Mouse (Mus musculus): Measurements from ENCODE around the gene Med27. TPM values are rescaled to one million over a fixed set of nuclear protein-coding genes. Genes with fewer than 3 reads are reported as not detected.
A peak's percentile ranks its signal among the peaks of the same experiment; 100 is the strongest.

The Med27 gene
- polyA plus RNA-seq, 1 experiment from 2014 or later: 53.8 TPM

GRCm38 (mm10) chr2:29403799-29404530 lies 57.3 kb downstream of the Med27 start:
- no peaks in the 10 kb centered on the region for H3K9me3 ChIP-seq
- WGBS: 72% methylated on average over 9 of the region's 9 CpGs
- DNase-seq (ENCODE audit: low spot score): no peak
- no peak overlapping the region for H3K4me3 ChIP-seq
- no peaks in the 10 kb centered on the region for H3K27me3 ChIP-seq (ENCODE audit: insufficient read depth, poor library complexity, severe bottlenecking)
- H3K36me3 ChIP-seq: no peaks in the 10 kb centered on the region
- peaks cover 33% of the 10 kb centered on the region for H3K4me1 ChIP-seq
- no peak overlapping the region for H3K27ac ChIP-seq

GRCm38 (mm10) chr2:29404931-29405330 lies 58.3 kb downstream of the Med27 start:
- no peaks in the 10 kb centered on the region for H3K27me3 ChIP-seq (ENCODE audit: insufficient read depth, poor library complexity, severe bottlenecking)
- no peak overlapping the region for H3K27ac ChIP-seq
- H3K36me3 ChIP-seq: no peaks in the 10 kb centered on the region
- H3K4me1 ChIP-seq: peaks cover 33% of the 10 kb centered on the region
- H3K9me3 ChIP-seq: no peaks in the 10 kb centered on the region
- no peak overlapping the region for H3K4me3 ChIP-seq
- WGBS: 81% methylated on average over 10 of the region's 10 CpGs
- no peak for DNase-seq (ENCODE audit: low spot score)

- 62% methylated on average over 2 of the region's 2 CpGs for WGBS
- Histone ChIP-seq H3K9me3 (no peaks in the 10 kb centered on the region), H3K27me3 (ENCODE audit: insufficient read depth, poor library complexity, severe bottlenecking) (no peaks in the 10 kb centered on the region), H3K4me1 (peaks cover 30% of the 10 kb centered on the region), H3K36me3 (no peaks in the 10 kb centered on the region), H3K27ac (no peak overlapping the region), H3K4me3 (no peak overlapping the region)
- DNase-seq (ENCODE audit: low spot score): no peak
Measured at GRCm38 (mm10) chr2:29405848-29406247, 59.2 kb downstream of the Med27 start.

GRCm38 (mm10) chr2:29407350-29407749 lies 60.7 kb downstream of the Med27 start:
- Histone ChIP-seq H3K4me1 (peaks cover 28% of the 10 kb centered on the region), H3K36me3 (no peaks in the 10 kb centered on the region), H3K4me3 (no peak overlapping the region), H3K27ac (no peak overlapping the region), H3K9me3 (no peaks in the 10 kb centered on the region), H3K27me3 (ENCODE audit: insufficient read depth, poor library complexity, severe bottlenecking) (no peaks in the 10 kb centered on the region)
- WGBS: 92% methylated on average over 3 of the region's 3 CpGs
- no peak for DNase-seq (ENCODE audit: low spot score)

- Histone ChIP-seq H3K36me3 (no peaks in the 10 kb centered on the region), H3K27me3 (ENCODE audit: insufficient read depth, poor library complexity, severe bottlenecking) (no peaks in the 10 kb centered on the region), H3K9me3 (no peaks in the 10 kb centered on the region), H3K27ac (no peak overlapping the region), H3K4me3 (no peak overlapping the region), H3K4me1 (peaks cover 28% of the 10 kb centered on the region)
- WGBS: 94% methylated on average over 7 of the region's 7 CpGs
- DNase-seq (ENCODE audit: low spot score): no peak
Measured at GRCm38 (mm10) chr2:29407764-29408163, 61.1 kb downstream of the Med27 start.

- WGBS: 86% methylated on average over 7 of the region's 7 CpGs
- H3K4me1 ChIP-seq: peaks cover 25% of the 10 kb centered on the region
- 0 out of 2 replicates have a peak, but pooled peaks cover 4% of the 10 kb centered on the region for H3K36me3 ChIP-seq
- no peaks in the 10 kb centered on the region for H3K9me3 ChIP-seq
- DNase-seq (ENCODE audit: low spot score): no peak
- no peak overlapping the region for H3K4me3 ChIP-seq
- H3K27ac ChIP-seq: no peak overlapping the region
- no peaks in the 10 kb centered on the region for H3K27me3 ChIP-seq (ENCODE audit: insufficient read depth, poor library complexity, severe bottlenecking)
Measured at GRCm38 (mm10) chr2:29410884-29411283, 64.3 kb downstream of the Med27 start.

- no peak for DNase-seq (ENCODE audit: low spot score)
- H3K9me3 ChIP-seq: no peaks in the 10 kb centered on the region
- H3K36me3 ChIP-seq: 0 out of 2 replicates have a peak, but pooled peaks cover 4% of the 10 kb centered on the region
- H3K27me3 ChIP-seq (ENCODE audit: insufficient read depth, poor library complexity, severe bottlenecking): no peaks in the 10 kb centered on the region
- H3K27ac ChIP-seq: no peak overlapping the region
- H3K4me1 ChIP-seq: peaks cover 19% of the 10 kb centered on the region
- WGBS: 83% methylated on average over 3 of the region's 3 CpGs
- no peak overlapping the region for H3K4me3 ChIP-seq
Measured at GRCm38 (mm10) chr2:29412458-29412857, 65.8 kb downstream of the Med27 start.

- Histone ChIP-seq H3K4me3 (no peak overlapping the region), H3K9me3 (no peaks in the 10 kb centered on the region), H3K27ac (0 out of 2 replicates have a peak overlapping the region, but pooled peaks have one; percentile 10), H3K27me3 (ENCODE audit: insufficient read depth, poor library complexity, severe bottlenecking) (no peaks in the 10 kb centered on the region), H3K36me3 (0 out of 2 replicates have a peak, but pooled peaks cover 4% of the 10 kb centered on the region), H3K4me1 (peaks cover 19% of the 10 kb centered on the region)
- no peak for DNase-seq (ENCODE audit: low spot score)
- 55% methylated on average over 13 of the region's 13 CpGs for WGBS
Measured at GRCm38 (mm10) chr2:29413259-29413993, 66.8 kb downstream of the Med27 start.

GRCm38 (mm10) chr2:29414852-29415473 lies 68.3 kb downstream of the Med27 start:
- Histone ChIP-seq H3K4me1 (peaks cover 30% of the 10 kb centered on the region), H3K4me3 (no peak overlapping the region), H3K27ac (no peak overlapping the region), H3K9me3 (no peaks in the 10 kb centered on the region), H3K36me3 (0 out of 2 replicates have a peak, but pooled peaks cover 4% of the 10 kb centered on the region), H3K27me3 (ENCODE audit: insufficient read depth, poor library complexity, severe bottlenecking) (no peaks in the 10 kb centered on the region)
- no peak for DNase-seq (ENCODE audit: low spot score)
- 80% methylated on average over 7 of the region's 7 CpGs for WGBS

- WGBS: 66% methylated on average over 6 of the region's 6 CpGs
- Histone ChIP-seq H3K4me1 (peaks cover 42% of the 10 kb centered on the region), H3K36me3 (0 out of 2 replicates have a peak, but pooled peaks cover 4% of the 10 kb centered on the region), H3K4me3 (no peak overlapping the region), H3K9me3 (no peaks in the 10 kb centered on the region), H3K27me3 (ENCODE audit: insufficient read depth, poor library complexity, severe bottlenecking) (no peaks in the 10 kb centered on the region), H3K27ac (no peak overlapping the region)
- no peak for DNase-seq (ENCODE audit: low spot score)
Measured at GRCm38 (mm10) chr2:29418498-29418897, 71.9 kb downstream of the Med27 start.

GRCm38 (mm10) chr2:29419434-29419833 lies 72.8 kb downstream of the Med27 start:
- WGBS: 40% methylated on average over 5 of the region's 5 CpGs
- Histone ChIP-seq H3K4me1 (peaks cover 43% of the 10 kb centered on the region), H3K36me3 (0 out of 2 replicates have a peak, but pooled peaks cover 3% of the 10 kb centered on the region), H3K4me3 (no peak overlapping the region), H3K27ac (no peak overlapping the region), H3K9me3 (no peaks in the 10 kb centered on the region), H3K27me3 (ENCODE audit: insufficient read depth, poor library complexity, severe bottlenecking) (no peaks in the 10 kb centered on the region)
- no peak for DNase-seq (ENCODE audit: low spot score)

GRCm38 (mm10) chr2:29419946-29420345 lies 73.3 kb downstream of the Med27 start:
- DNase-seq (ENCODE audit: low spot score): no peak
- no peak overlapping the region for H3K27ac ChIP-seq
- H3K4me3 ChIP-seq: no peak overlapping the region
- H3K9me3 ChIP-seq: no peaks in the 10 kb centered on the region
- H3K36me3 ChIP-seq: no peaks in the 10 kb centered on the region
- no peaks in the 10 kb centered on the region for H3K27me3 ChIP-seq (ENCODE audit: insufficient read depth, poor library complexity, severe bottlenecking)
- H3K4me1 ChIP-seq: peaks cover 42% of the 10 kb centered on the region
- 76% methylated on average over 5 of the region's 5 CpGs for WGBS
